Mouse (Mus musculus) Muller cell, postnatal 12 days (primary cell): ENCODE measurements around the gene Smco2.

Experiments used
- DNase-seq: peaks from one replicate; pipeline ENCODE4 v3.0.0-alpha.2; 2015; ENCODE audit errors: inconsistent ontology term

The Smco2 gene

GRCm38 (mm10) chr6:146850050-146850449 is at the start of gene Smco2:
TSS of gene Smco2 (plus strand) at chr6:146850104.
- DNase-seq: no peak

- DNase-seq: no peak
These were observed 39.9 kb upstream of the Smco2 start for GRCm38 (mm10) chr6:146809991-146810390.

- DNase-seq: no peak
These were observed 36.9 kb upstream of the Smco2 start for GRCm38 (mm10) chr6:146813007-146813406.

GRCm38 (mm10) chr6:146820177-146820965 is 29.5 kb upstream of the Smco2 start:
- DNase-seq: no peak

- no peak for DNase-seq
These were observed 27.9 kb upstream of the Smco2 start for GRCm38 (mm10) chr6:146821958-146822357.

GRCm38 (mm10) chr6:146824727-146825486 is 25.0 kb upstream of the Smco2 start:
- DNase-seq: peak; percentile 11

- DNase-seq: no peak
These were observed 24.5 kb upstream of the Smco2 start for GRCm38 (mm10) chr6:146825487-146825773.

- DNase-seq: no peak
These were observed 18.6 kb upstream of the Smco2 start for GRCm38 (mm10) chr6:146831320-146831719.

GRCm38 (mm10) chr6:146833485-146834314 is 16.2 kb upstream of the Smco2 start:
- DNase-seq: peak; percentile 65

GRCm38 (mm10) chr6:146834342-146834741 is 15.6 kb upstream of the Smco2 start:
- no peak for DNase-seq

GRCm38 (mm10) chr6:146835784-146836183 is 14.1 kb upstream of the Smco2 start:
- DNase-seq: no peak

- no peak for DNase-seq
These were observed 12.6 kb upstream of the Smco2 start for GRCm38 (mm10) chr6:146837316-146837715.

GRCm38 (mm10) chr6:146838366-146838765 is 11.5 kb upstream of the Smco2 start:
- no peak for DNase-seq

- no peak for DNase-seq
These were observed 11.0 kb upstream of the Smco2 start for GRCm38 (mm10) chr6:146838863-146839262.

- DNase-seq: no peak
These were observed 5.0 kb upstream of the Smco2 start for GRCm38 (mm10) chr6:146844867-146845266.

GRCm38 (mm10) chr6:146845347-146845746 is 4.6 kb upstream of the Smco2 start:
- no peak for DNase-seq

- peak; percentile 66 for DNase-seq
These were observed 3.7 kb upstream of the Smco2 start for GRCm38 (mm10) chr6:146845961-146846750.

- DNase-seq: no peak
These were observed 2.5 kb upstream of the Smco2 start for GRCm38 (mm10) chr6:146847402-146847801.

- DNase-seq: peak; percentile 27
These were observed 1.6 kb upstream of the Smco2 start for GRCm38 (mm10) chr6:146848281-146848680.

GRCm38 (mm10) chr6:146851916-146852315 is 2.0 kb downstream of the Smco2 start:
- DNase-seq: no peak

- DNase-seq: no peak
These were observed 2.8 kb downstream of the Smco2 start for GRCm38 (mm10) chr6:146852739-146853138.
